Mouse (Mus musculus) forebrain, embryonic 15.5 days (tissue): ENCODE data around the gene Ddi2. TPM values are rescaled to one million over a fixed set of nuclear protein-coding genes. Genes with fewer than 3 reads are reported as not detected.

ENCODE experiments used
- ATAC-seq: fragments of 200-750 bp; cut with Nextera tagmentation; replicated peaks from 2 replicates; pipeline ENCODE4 v1.8.0; 2017; ENCODE audit warnings: mild to moderate bottlenecking, moderate TSS enrichment, moderate library complexity
- H3K27ac ChIP-seq: fragments of 300-500 bp; sonication (generic); replicated peaks from 2 replicates; pipeline ENCODE4 v1.5.1; 2015; ENCODE audit warnings: mild to moderate bottlenecking, inconsistent platforms
- H3K27me3 ChIP-seq: fragments of 300-500 bp; sonication (generic); 2 replicates; pipeline ENCODE4 v1.6.1; 2015; ENCODE audit warnings: inconsistent platforms
- H3K36me3 ChIP-seq: fragments of 300-500 bp; sonication (generic); 2 replicates; pipeline ENCODE4 v1.6.1; 2015; ENCODE audit warnings: mild to moderate bottlenecking, inconsistent platforms
- H3K4me1 ChIP-seq: fragments of 300-500 bp; sonication (generic); 2 replicates; pipeline ENCODE4 v1.6.1; 2015; ENCODE audit warnings: inconsistent platforms
- H3K4me2 ChIP-seq: fragments of 300-500 bp; sonication (generic); replicated peaks from 2 replicates; pipeline ENCODE4 v1.6.1; 2015; ENCODE audit warnings: mild to moderate bottlenecking, inconsistent platforms
- H3K4me3 ChIP-seq: fragments of 300-500 bp; sonication (generic); 2 replicates; pipeline ENCODE4 v1.5.1; 2015; ENCODE audit warnings: mild to moderate bottlenecking, inconsistent platforms
- H3K9ac ChIP-seq: fragments of 300-500 bp; sonication (generic); replicated peaks from 2 replicates; pipeline ENCODE4 v1.6.1; 2015; ENCODE audit warnings: mild to moderate bottlenecking, inconsistent platforms
- H3K9me3 ChIP-seq: fragments of 300-500 bp; sonication (generic); 2 replicates; pipeline ENCODE4 v1.6.1; 2016; ENCODE audit warnings: inconsistent platforms
- WGBS: fragments of 180-500 bp; shearing (Covaris S2); methylation state at CpG from one replicate; pipeline ENCODE4 v1.1.7; 2015; ENCODE audit warnings: mixed read lengths; 5-methylcytosine and 5-hydroxymethylcytosine counted together
- polyA plus RNA-seq: library from polyadenylated mRNA; unstranded; fragments of >200 nt; fragmentation: Nextera tagmentation; extraction: Ambion mirVana; gene quantifications from 2 replicates; pipeline ENCODE4 v1.2.1, GENCODE M21; 2015

Gene Ddi2
- polyA plus RNA-seq, 1 experiment from 2014 or later: 14.6 TPM

- 85% methylated on average over 11 of the region's 11 CpGs for WGBS
- no peak overlapping the region for H3K4me2 ChIP-seq
- ATAC-seq: no peak
- H3K9me3 ChIP-seq: no peaks in the 10 kb centered on the region
- H3K36me3 ChIP-seq: no peaks in the 10 kb centered on the region; the same call in 1 of the 2 replicates
- H3K27ac ChIP-seq: no peak overlapping the region
- peaks cover 17% of the 10 kb centered on the region for H3K4me1 ChIP-seq
- no peak overlapping the region for H3K4me3 ChIP-seq
- H3K9ac ChIP-seq: no peak overlapping the region
- no peaks in the 10 kb centered on the region for H3K27me3 ChIP-seq
Observed at GRCm38 (mm10) chr4:141660884-141661283, 62.3 kb downstream of the Ddi2 start.

- WGBS: 72% methylated on average over 4 of the region's 4 CpGs
- H3K36me3 ChIP-seq: no peaks in the 10 kb centered on the region; the same call in 1 of the 2 replicates
- H3K27ac ChIP-seq: no peak overlapping the region
- H3K9me3 ChIP-seq: no peaks in the 10 kb centered on the region
- H3K4me2 ChIP-seq: no peak overlapping the region
- no peak overlapping the region for H3K9ac ChIP-seq
- no peak overlapping the region for H3K4me3 ChIP-seq
- no peaks in the 10 kb centered on the region for H3K27me3 ChIP-seq
- no peak for ATAC-seq
- H3K4me1 ChIP-seq: peaks cover 13% of the 10 kb centered on the region
Observed at GRCm38 (mm10) chr4:141659739-141660138, 63.5 kb downstream of the Ddi2 start.

- 93% methylated on average over 6 of the region's 6 CpGs for WGBS
- Histone ChIP-seq H3K4me1 (peaks cover 8% of the 10 kb centered on the region), H3K36me3 (no peaks in the 10 kb centered on the region; the same call in 1 of the 2 replicates), H3K9ac (no peak overlapping the region), H3K9me3 (no peaks in the 10 kb centered on the region), H3K27me3 (no peaks in the 10 kb centered on the region), H3K27ac (no peak overlapping the region), H3K4me2 (no peak overlapping the region), H3K4me3 (no peak overlapping the region)
- ATAC-seq: no peak
Observed at GRCm38 (mm10) chr4:141658846-141659484, 64.3 kb downstream of the Ddi2 start.

GRCm38 (mm10) chr4:141656932-141657331 is 66.3 kb downstream of the Ddi2 start:
- Histone ChIP-seq H3K4me3 (no peak overlapping the region), H3K9ac (no peak overlapping the region), H3K27ac (no peak overlapping the region), H3K4me1 (no peaks in the 10 kb centered on the region), H3K4me2 (no peak overlapping the region), H3K36me3 (peaks cover 10% of the 10 kb centered on the region; the same call in 1 of the 2 replicates), H3K27me3 (no peaks in the 10 kb centered on the region), H3K9me3 (no peaks in the 10 kb centered on the region)
- ATAC-seq: no peak
- 84% methylated on average over 8 of the region's 8 CpGs for WGBS

- H3K9me3 ChIP-seq: no peaks in the 10 kb centered on the region
- H3K4me2 ChIP-seq: no peak overlapping the region
- ATAC-seq: no peak
- no peaks in the 10 kb centered on the region for H3K4me1 ChIP-seq
- H3K27ac ChIP-seq: no peak overlapping the region
- peaks cover 10% of the 10 kb centered on the region; the same call in 1 of the 2 replicates for H3K36me3 ChIP-seq
- WGBS: 87% methylated on average over 12 of the region's 12 CpGs
- H3K9ac ChIP-seq: no peak overlapping the region
- no peaks in the 10 kb centered on the region for H3K27me3 ChIP-seq
- H3K4me3 ChIP-seq: no peak overlapping the region
Observed at GRCm38 (mm10) chr4:141655908-141656608, 67.2 kb downstream of the Ddi2 start.

DNA sequence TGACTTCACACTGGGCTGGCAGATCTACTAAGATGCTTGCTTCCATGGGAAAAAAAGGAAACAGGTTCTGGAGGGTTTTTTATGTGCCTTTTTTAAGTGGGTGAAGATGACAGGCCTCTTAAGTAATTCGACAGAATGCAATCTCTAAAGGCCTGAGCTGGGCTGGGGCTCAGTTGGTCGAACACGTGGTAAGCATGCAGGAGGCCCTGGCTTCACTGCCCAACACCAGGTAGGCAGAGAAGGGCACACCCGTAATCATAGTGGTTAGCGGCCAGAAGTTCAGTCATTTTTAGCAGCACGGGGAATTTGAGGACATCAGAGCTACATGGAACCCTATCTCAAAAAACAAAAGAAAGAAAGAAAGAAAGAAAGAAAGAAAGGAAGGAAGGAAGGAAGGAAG is 68.7 kb downstream of the Ddi2 start:
- Histone ChIP-seq H3K4me2 (no peak overlapping the region), H3K4me3 (no peak overlapping the region), H3K27ac (no peak overlapping the region), H3K36me3 (peaks cover 10% of the 10 kb centered on the region; the same call in 1 of the 2 replicates), H3K9me3 (no peaks in the 10 kb centered on the region), H3K27me3 (no peaks in the 10 kb centered on the region), H3K9ac (no peak overlapping the region), H3K4me1 (peaks cover 2% of the 10 kb centered on the region)
- 95% methylated on average over 6 of the region's 6 CpGs for WGBS
- ATAC-seq: no peak

GRCm38 (mm10) chr4:141653813-141654212 is 69.4 kb downstream of the Ddi2 start:
- no peak overlapping the region for H3K9ac ChIP-seq
- no peaks in the 10 kb centered on the region for H3K27me3 ChIP-seq
- H3K27ac ChIP-seq: no peak overlapping the region
- H3K4me2 ChIP-seq: no peak overlapping the region
- no peaks in the 10 kb centered on the region for H3K9me3 ChIP-seq
- H3K4me3 ChIP-seq: no peak overlapping the region
- WGBS: 87% methylated on average over 13 of the region's 13 CpGs
- H3K36me3 ChIP-seq: peaks cover 10% of the 10 kb centered on the region; the same call in 1 of the 2 replicates
- ATAC-seq: no peak
- peaks cover 9% of the 10 kb centered on the region for H3K4me1 ChIP-seq

GRCm38 (mm10) chr4:141653044-141653443 is 70.2 kb downstream of the Ddi2 start:
- peaks cover 10% of the 10 kb centered on the region for H3K4me1 ChIP-seq
- H3K27ac ChIP-seq: no peak overlapping the region
- H3K9ac ChIP-seq: no peak overlapping the region
- no peak overlapping the region for H3K4me3 ChIP-seq
- 93% methylated on average over 8 of the region's 8 CpGs for WGBS
- H3K4me2 ChIP-seq: no peak overlapping the region
- ATAC-seq: no peak
- peaks cover 10% of the 10 kb centered on the region; the same call in 1 of the 2 replicates for H3K36me3 ChIP-seq
- no peaks in the 10 kb centered on the region for H3K9me3 ChIP-seq
- no peaks in the 10 kb centered on the region for H3K27me3 ChIP-seq

- Histone ChIP-seq H3K36me3 (peaks cover 10% of the 10 kb centered on the region; the same call in 1 of the 2 replicates), H3K4me1 (peaks cover 10% of the 10 kb centered on the region), H3K9me3 (no peaks in the 10 kb centered on the region), H3K4me3 (no peak overlapping the region), H3K27me3 (no peaks in the 10 kb centered on the region), H3K9ac (no peak overlapping the region), H3K27ac (no peak overlapping the region), H3K4me2 (no peak overlapping the region)
- WGBS: 86% methylated on average over 10 of the region's 10 CpGs
- no peak for ATAC-seq
Observed at GRCm38 (mm10) chr4:141651944-141652343, 71.3 kb downstream of the Ddi2 start.

- Histone ChIP-seq H3K4me3 (no peak overlapping the region), H3K9ac (no peak overlapping the region), H3K4me1 (peaks cover 10% of the 10 kb centered on the region), H3K36me3 (peaks cover 10% of the 10 kb centered on the region; the same call in 1 of the 2 replicates), H3K27ac (no peak overlapping the region), H3K4me2 (no peak overlapping the region), H3K9me3 (no peaks in the 10 kb centered on the region), H3K27me3 (no peaks in the 10 kb centered on the region)
- 89% methylated on average over 6 of the region's 6 CpGs for WGBS
- ATAC-seq: no peak
Observed at GRCm38 (mm10) chr4:141651286-141651685, 71.9 kb downstream of the Ddi2 start.

DNA sequence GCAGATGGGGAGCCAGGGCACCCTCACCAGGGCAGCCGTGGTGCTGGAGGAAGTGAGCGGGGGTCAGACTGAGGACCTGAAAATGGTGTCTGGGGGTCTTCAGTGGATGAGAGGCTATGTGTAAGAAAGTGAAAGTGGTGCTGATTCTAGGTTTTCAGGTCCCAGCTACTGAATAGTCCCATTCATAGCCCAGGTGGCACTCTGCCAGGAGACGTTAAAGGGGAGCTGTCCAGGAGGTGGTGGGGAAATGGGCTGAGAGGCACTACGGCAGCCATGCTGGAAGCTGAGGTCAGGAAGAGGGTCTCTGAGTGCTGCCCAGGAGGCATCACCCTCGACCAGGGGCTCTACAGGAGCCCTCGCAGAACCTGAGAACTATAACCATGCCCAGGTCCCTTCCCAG is 74.0 kb downstream of the Ddi2 start:
- no peak for ATAC-seq

GRCm38 (mm10) chr4:141648262-141648661 is 75.0 kb downstream of the Ddi2 start:
- H3K4me2 ChIP-seq: no peak overlapping the region
- no peak overlapping the region for H3K4me3 ChIP-seq
- no peak overlapping the region for H3K27ac ChIP-seq
- H3K36me3 ChIP-seq: peaks cover 4% of the 10 kb centered on the region; the same call in 1 of the 2 replicates
- no peak for ATAC-seq
- no peaks in the 10 kb centered on the region for H3K27me3 ChIP-seq
- peaks cover 22% of the 10 kb centered on the region for H3K4me1 ChIP-seq
- H3K9me3 ChIP-seq: no peaks in the 10 kb centered on the region
- H3K9ac ChIP-seq: no peak overlapping the region
- WGBS: 93% methylated on average over 5 of the region's 5 CpGs

More for the DNA sequence above, 74.0 kb downstream of the Ddi2 start:
- Histone ChIP-seq H3K9me3 (no peaks in the 10 kb centered on the region), H3K4me2 (no peak overlapping the region), H3K4me1 (peaks cover 12% of the 10 kb centered on the region), H3K9ac (no peak overlapping the region), H3K4me3 (no peak overlapping the region), H3K27ac (0 out of 2 replicates have a peak overlapping the region, but pooled peaks have one; percentile 33), H3K27me3 (no peaks in the 10 kb centered on the region), H3K36me3 (peaks cover 10% of the 10 kb centered on the region; the same call in 1 of the 2 replicates)
- 49% methylated on average over 6 of the region's 6 CpGs for WGBS
